Mouse (Mus musculus) skeletal muscle tissue, adult 2 months (tissue): Measurements from ENCODE around the gene Txndc17.

ENCODE experiments used
- DNase-seq: peaks from one replicate; pipeline ENCODE4 v3.0.0-alpha.2; 2012; ENCODE audit warnings: low read depth, low spot score

Gene Txndc17

GRCm38 (mm10) chr11:72221278-72221677 is 13.9 kb downstream of the Txndc17 start:
- peak; percentile 58 for DNase-seq

GRCm38 (mm10) chr11:72223414-72223813 is 16.1 kb downstream of the Txndc17 start:
- DNase-seq: no peak

GRCm38 (mm10) chr11:72224865-72225264 is 17.5 kb downstream of the Txndc17 start:
- peak; percentile 65 for DNase-seq

GRCm38 (mm10) chr11:72226020-72226791 is 18.9 kb downstream of the Txndc17 start:
- DNase-seq: no peak

- DNase-seq: no peak
Measured at GRCm38 (mm10) chr11:72226901-72227300, 19.6 kb downstream of the Txndc17 start.

GRCm38 (mm10) chr11:72228513-72228912 is 21.2 kb downstream of the Txndc17 start:
- no peak for DNase-seq

- no peak for DNase-seq
Measured at GRCm38 (mm10) chr11:72232068-72232467, 24.7 kb downstream of the Txndc17 start.

GRCm38 (mm10) chr11:72232991-72233390 is 25.6 kb downstream of the Txndc17 start:
- DNase-seq: no peak

GRCm38 (mm10) chr11:72234013-72234412 is 26.7 kb downstream of the Txndc17 start:
- no peak for DNase-seq

GRCm38 (mm10) chr11:72240062-72240860 is 32.9 kb downstream of the Txndc17 start:
- no peak for DNase-seq

- DNase-seq: no peak
Measured at GRCm38 (mm10) chr11:72245196-72245753, 37.9 kb downstream of the Txndc17 start.

- DNase-seq: no peak
Measured at GRCm38 (mm10) chr11:72255629-72256028, 48.3 kb downstream of the Txndc17 start.

GRCm38 (mm10) chr11:72256441-72256840 is 49.1 kb downstream of the Txndc17 start:
- no peak for DNase-seq
